Mouse (Mus musculus): ENCODE results near the gene Spry1.

- no peak for TF ChIP-seq TAL1 (IDR thresholded peaks at IDR 0.05; ENCODE audit: low read length)
- no peak for TF ChIP-seq GATA1 (IDR thresholded peaks at IDR 0.05; ENCODE audit: low read length)
Measured at GRCm38 (mm10) chr3:37614878-37615650, 24.7 kb upstream of the Spry1 start.

All from erythroblast, embryonic 14.5 days (primary cell).